Mouse (Mus musculus): ENCODE data around the gene Slc23a4. TPM values are rescaled to one million over a fixed set of nuclear protein-coding genes. Genes with fewer than 3 reads are reported as not detected.

The Slc23a4 gene
- 1.8 and 2.6 TPM in 2 replicates for total RNA-seq (2014; rRNA removed)
- polyA plus RNA-seq (2015; fragmentation: Nextera tagmentation; extraction: Ambion mirVana): 0.67 and 0.68 TPM in 2 replicates

- no peak within 1 kb of the TSS for H3K27ac ChIP-seq
- H3K36me3 ChIP-seq (ENCODE audit: insufficient read depth, low read length): no peaks in the 10 kb centered on the region
- peak within 1 kb of the TSS; percentile 35; the same call in 1 of the 2 replicates for H3K4me2 ChIP-seq (ENCODE audit: low read depth, low read length)
- H3K4me1 ChIP-seq (ENCODE audit: insufficient read depth, low read length): no peaks in the 10 kb centered on the region
- H3K4me3 ChIP-seq (ENCODE audit: low read length): no peak within 1 kb of the TSS
- TF ChIP-seq CTCF (IDR thresholded peaks at IDR 0.05; ENCODE audit: low read depth): no peak
- DNase-seq (ENCODE audit: low spot score) (peak; percentile 24), ATAC-seq (no peak)
- no peak within 1 kb of the TSS for H3K9ac ChIP-seq (replicated peaks; ENCODE audit: low read length)
- no peaks in the 10 kb centered on the region for H3K27me3 ChIP-seq (ENCODE audit: insufficient read depth, low read length)
- H3K9me3 ChIP-seq (ENCODE audit: low read length): no peaks in the 10 kb centered on the region
- 10% methylated on average over 20 of the region's 20 CpGs for WGBS
Measured at GRCm38 (mm10) chr6:34988081-34988761, at the start of gene Slc23a4. Slc23a4 (minus strand) TSS chr6:34988404.

- ATAC-seq (no peak), DNase-seq (ENCODE audit: low spot score) (no peak)
- Histone ChIP-seq H3K9me3 (ENCODE audit: low read length) (no peaks in the 10 kb centered on the region), H3K4me2 (ENCODE audit: low read depth, low read length) (no peak overlapping the region), H3K27me3 (ENCODE audit: insufficient read depth, low read length) (no peaks in the 10 kb centered on the region), H3K27ac (no peak overlapping the region), H3K9ac (replicated peaks; ENCODE audit: low read length) (no peak overlapping the region), H3K4me1 (ENCODE audit: insufficient read depth, low read length) (no peaks in the 10 kb centered on the region), H3K36me3 (ENCODE audit: insufficient read depth, low read length) (0 out of 2 replicates have a peak, but pooled peaks cover 3% of the 10 kb centered on the region), H3K4me3 (ENCODE audit: low read length) (no peak overlapping the region)
- WGBS: 96% methylated on average over 11 of the region's 11 CpGs
- no peak for TF ChIP-seq CTCF (IDR thresholded peaks at IDR 0.05; ENCODE audit: low read depth)
Measured at GRCm38 (mm10) chr6:35033341-35033740, 45.1 kb upstream of the Slc23a4 start.

- Histone ChIP-seq H3K36me3 (ENCODE audit: insufficient read depth, low read length) (0 out of 2 replicates have a peak, but pooled peaks cover 3% of the 10 kb centered on the region), H3K4me1 (ENCODE audit: insufficient read depth, low read length) (no peaks in the 10 kb centered on the region; the same call in 1 of the 2 replicates), H3K9ac (replicated peaks; ENCODE audit: low read length) (no peak overlapping the region), H3K4me3 (ENCODE audit: low read length) (no peak overlapping the region), H3K27me3 (ENCODE audit: insufficient read depth, low read length) (no peaks in the 10 kb centered on the region), H3K9me3 (ENCODE audit: low read length) (no peaks in the 10 kb centered on the region), H3K27ac (no peak overlapping the region), H3K4me2 (ENCODE audit: low read depth, low read length) (no peak overlapping the region)
- ATAC-seq: no peak
- no peak for TF ChIP-seq CTCF (IDR thresholded peaks at IDR 0.05; ENCODE audit: low read depth)
- 86% methylated on average over 2 of the region's 2 CpGs for WGBS
- no peak for DNase-seq (ENCODE audit: low spot score)
Measured at GRCm38 (mm10) chr6:35032704-35033103, 44.5 kb upstream of the Slc23a4 start.

- 96% methylated on average over 4 of the region's 4 CpGs for WGBS
- Histone ChIP-seq H3K36me3 (ENCODE audit: insufficient read depth, low read length) (0 out of 2 replicates have a peak, but pooled peaks cover 3% of the 10 kb centered on the region), H3K27ac (no peak overlapping the region), H3K4me1 (ENCODE audit: insufficient read depth, low read length) (peaks cover 5% of the 10 kb centered on the region; the same call in 1 of the 2 replicates), H3K4me2 (ENCODE audit: low read depth, low read length) (no peak overlapping the region), H3K4me3 (ENCODE audit: low read length) (no peak overlapping the region), H3K9ac (replicated peaks; ENCODE audit: low read length) (no peak overlapping the region), H3K9me3 (ENCODE audit: low read length) (no peaks in the 10 kb centered on the region), H3K27me3 (ENCODE audit: insufficient read depth, low read length) (no peaks in the 10 kb centered on the region)
- DNase-seq (ENCODE audit: low spot score): no peak
- TF ChIP-seq CTCF (IDR thresholded peaks at IDR 0.05; ENCODE audit: low read depth): no peak
- ATAC-seq: no peak
Measured at GRCm38 (mm10) chr6:35030811-35031210, 42.6 kb upstream of the Slc23a4 start.

GRCm38 (mm10) chr6:35030226-35030625 lies 42.0 kb upstream of the Slc23a4 start:
- H3K36me3 ChIP-seq (ENCODE audit: insufficient read depth, low read length): 0 out of 2 replicates have a peak, but pooled peaks cover 3% of the 10 kb centered on the region
- no peak overlapping the region for H3K27ac ChIP-seq
- TF ChIP-seq CTCF (IDR thresholded peaks at IDR 0.05; ENCODE audit: low read depth): no peak
- H3K9me3 ChIP-seq (ENCODE audit: low read length): no peaks in the 10 kb centered on the region
- WGBS: 85% methylated on average over 6 of the region's 6 CpGs
- no peak overlapping the region for H3K4me3 ChIP-seq (ENCODE audit: low read length)
- no peak for DNase-seq (ENCODE audit: low spot score)
- H3K9ac ChIP-seq (replicated peaks; ENCODE audit: low read length): no peak overlapping the region
- no peak for ATAC-seq
- no peaks in the 10 kb centered on the region for H3K27me3 ChIP-seq (ENCODE audit: insufficient read depth, low read length)
- H3K4me2 ChIP-seq (ENCODE audit: low read depth, low read length): no peak overlapping the region
- peaks cover 5% of the 10 kb centered on the region; the same call in 1 of the 2 replicates for H3K4me1 ChIP-seq (ENCODE audit: insufficient read depth, low read length)

- no peaks in the 10 kb centered on the region for H3K9me3 ChIP-seq (ENCODE audit: low read length)
- no peak overlapping the region for H3K4me3 ChIP-seq (ENCODE audit: low read length)
- ATAC-seq: no peak
- H3K4me1 ChIP-seq (ENCODE audit: insufficient read depth, low read length): peaks cover 5% of the 10 kb centered on the region; the same call in 1 of the 2 replicates
- DNase-seq (ENCODE audit: low spot score): no peak
- no peaks in the 10 kb centered on the region for H3K27me3 ChIP-seq (ENCODE audit: insufficient read depth, low read length)
- H3K27ac ChIP-seq: no peak overlapping the region
- H3K36me3 ChIP-seq (ENCODE audit: insufficient read depth, low read length): peaks cover 5% of the 10 kb centered on the region; the same call in 1 of the 2 replicates
- H3K4me2 ChIP-seq (ENCODE audit: low read depth, low read length): no peak overlapping the region
- no peak for TF ChIP-seq CTCF (IDR thresholded peaks at IDR 0.05; ENCODE audit: low read depth)
- 80% methylated on average over 2 of the region's 2 CpGs for WGBS
- no peak overlapping the region for H3K9ac ChIP-seq (replicated peaks; ENCODE audit: low read length)
Measured at GRCm38 (mm10) chr6:35028023-35028422, 39.8 kb upstream of the Slc23a4 start.

GRCm38 (mm10) chr6:35027257-35027656 lies 39.1 kb upstream of the Slc23a4 start:
- H3K36me3 ChIP-seq (ENCODE audit: insufficient read depth, low read length): peaks cover 9% of the 10 kb centered on the region; the same call in 1 of the 2 replicates
- peak; percentile 23 for DNase-seq (ENCODE audit: low spot score)
- no peaks in the 10 kb centered on the region for H3K9me3 ChIP-seq (ENCODE audit: low read length)
- H3K27me3 ChIP-seq (ENCODE audit: insufficient read depth, low read length): no peaks in the 10 kb centered on the region
- H3K4me2 ChIP-seq (ENCODE audit: low read depth, low read length): no peak overlapping the region
- TF ChIP-seq CTCF (IDR thresholded peaks at IDR 0.05; ENCODE audit: low read depth): no peak
- ATAC-seq: peak; percentile 51; the same call in 1 of the 2 replicates
- no peak overlapping the region for H3K9ac ChIP-seq (replicated peaks; ENCODE audit: low read length)
- 52% methylated on average over 6 of the region's 6 CpGs for WGBS
- H3K4me1 ChIP-seq (ENCODE audit: insufficient read depth, low read length): peaks cover 5% of the 10 kb centered on the region; the same call in 1 of the 2 replicates
- peak overlapping the region; percentile 27; the same call in 1 of the 2 replicates for H3K27ac ChIP-seq
- no peak overlapping the region for H3K4me3 ChIP-seq (ENCODE audit: low read length)
